17 mouse cellular contexts compared by ENCODE assay signal in genomic region chr2:113092756-113093155, GRCm38 (mm10).
"Had no signal": no experiment of that assay in that cellular context is flagged by ENCODE, and none has a peak within 500 bp of the region (broad histone marks: within the 10 kb centered on the region; RNA-seq: fewer than 3 reads in every experiment).

No protein-coding gene starts in this region.

- ATAC-seq: liver, postnatal 0 days; midbrain, embryonic 13.5 days; midbrain, embryonic 15.5 days had no signal

- H3K27me3 ChIP-seq: liver, embryonic 13.5 days; liver, embryonic 15.5 days; megakaryocyte, embryonic 14.5 days; midbrain, embryonic 13.5 days; midbrain, embryonic 15.5 days; neural tube, embryonic 12.5 days; stomach, embryonic 15.5 days had no signal

- H3K9me3 ChIP-seq: liver, embryonic 13.5 days; liver, embryonic 15.5 days; midbrain, embryonic 13.5 days; midbrain, embryonic 15.5 days; neural tube, embryonic 12.5 days; stomach, embryonic 15.5 days had no signal

- H3K4me3 ChIP-seq: liver, embryonic 13.5 days; liver, embryonic 15.5 days; megakaryocyte, embryonic 14.5 days; midbrain, embryonic 13.5 days; midbrain, embryonic 15.5 days; neural tube, embryonic 12.5 days; stomach, embryonic 15.5 days had no signal

- H3K27ac ChIP-seq: liver, embryonic 13.5 days; liver, embryonic 15.5 days; macrophage; midbrain, embryonic 13.5 days; midbrain, embryonic 15.5 days; neural tube, embryonic 12.5 days; stomach, embryonic 15.5 days; stomach, postnatal 0 days had no signal

- H3K4me2 ChIP-seq: liver, embryonic 11.5 days; liver, embryonic 13.5 days; liver, embryonic 15.5 days; midbrain, embryonic 11.5 days; midbrain, embryonic 13.5 days; midbrain, embryonic 15.5 days; neural tube, embryonic 12.5 days; stomach, embryonic 15.5 days had no signal

- H3K36me3 ChIP-seq: liver, embryonic 13.5 days; liver, embryonic 15.5 days; midbrain, embryonic 13.5 days; midbrain, embryonic 15.5 days; neural tube, embryonic 12.5 days; stomach, embryonic 15.5 days had no signal

- H3K9ac ChIP-seq: liver, embryonic 13.5 days; liver, embryonic 15.5 days; liver, postnatal 0 days; midbrain, embryonic 13.5 days; midbrain, embryonic 15.5 days; neural tube, embryonic 12.5 days; stomach, embryonic 15.5 days had no signal

- DNase-seq: liver; liver, embryonic 13.5 days; liver, postnatal 0 days; right cerebral cortex, postnatal 14 days; thymus, adult 2 months; thymus, postnatal 14 days; thymus, postnatal 36 days had no signal

- H3K4me1 ChIP-seq: liver, embryonic 13.5 days; liver, embryonic 15.5 days; megakaryocyte, embryonic 14.5 days; midbrain, embryonic 13.5 days; midbrain, embryonic 15.5 days; neural tube, embryonic 12.5 days; stomach, embryonic 15.5 days had no signal
